Mouse (Mus musculus) ovary, postnatal 10 days (tissue): ENCODE measurements around the gene Rab31.

ENCODE experiments used
- DNase-seq: peaks from one replicate; pipeline ENCODE4 v3.0.0; 2022; ENCODE audit warnings: low spot score

Gene Rab31

GRCm38 (mm10) chr17:65782551-65783141, 10.1 kb upstream of the Rab31 start, which contains the start of gene Ppp4r1:
Ppp4r1 (plus strand) TSS chr17:65782573.
- peak; percentile 76 for DNase-seq

GRCm38 (mm10) chr17:65780970-65781369, 8.4 kb upstream of the Rab31 start:
- no peak for DNase-seq

- DNase-seq = no peak
Observed at GRCm38 (mm10) chr17:65777461-65777860, 4.9 kb upstream of the Rab31 start.

GRCm38 (mm10) chr17:65776228-65776627, 3.7 kb upstream of the Rab31 start:
- DNase-seq = no peak

- no peak for DNase-seq
Observed at GRCm38 (mm10) chr17:65774439-65774838, 1.9 kb upstream of the Rab31 start.

GRCm38 (mm10) chr17:65773617-65774016, 1.1 kb upstream of the Rab31 start:
- no peak for DNase-seq

GRCm38 (mm10) chr17:65770982-65771915, 1.3 kb downstream of the Rab31 start:
- no peak for DNase-seq

- DNase-seq = no peak
Observed at GRCm38 (mm10) chr17:65768486-65768885, 4.1 kb downstream of the Rab31 start.

GRCm38 (mm10) chr17:65763221-65763620, 9.3 kb downstream of the Rab31 start:
- DNase-seq = no peak

- no peak for DNase-seq
Observed at GRCm38 (mm10) chr17:65757150-65757549, 15.4 kb downstream of the Rab31 start.

GRCm38 (mm10) chr17:65755857-65756256, 16.7 kb downstream of the Rab31 start:
- DNase-seq = no peak

- no peak for DNase-seq
Observed at GRCm38 (mm10) chr17:65753130-65753529, 19.4 kb downstream of the Rab31 start.

GRCm38 (mm10) chr17:65750301-65750700, 22.3 kb downstream of the Rab31 start:
- no peak for DNase-seq

GRCm38 (mm10) chr17:65749803-65750202, 22.7 kb downstream of the Rab31 start:
- no peak for DNase-seq

- no peak for DNase-seq
Observed at GRCm38 (mm10) chr17:65748997-65749396, 23.6 kb downstream of the Rab31 start.

GRCm38 (mm10) chr17:65746314-65746713, 26.2 kb downstream of the Rab31 start:
- DNase-seq = no peak

GRCm38 (mm10) chr17:65743664-65744330, 28.8 kb downstream of the Rab31 start:
- DNase-seq = no peak

- no peak for DNase-seq
Observed at GRCm38 (mm10) chr17:65742969-65743368, 29.6 kb downstream of the Rab31 start.

- DNase-seq = no peak
Observed at GRCm38 (mm10) chr17:65742245-65742905, 30.2 kb downstream of the Rab31 start.

- DNase-seq = no peak
Observed at GRCm38 (mm10) chr17:65741565-65741964, 31.0 kb downstream of the Rab31 start.

- no peak for DNase-seq
Observed at GRCm38 (mm10) chr17:65739874-65740725, 32.5 kb downstream of the Rab31 start.
